Mouse (Mus musculus) limb, embryonic 11.5 days (tissue): ENCODE results near the gene Syngap1. TPM values are rescaled to one million over a fixed set of nuclear protein-coding genes. Genes with fewer than 3 reads are reported as not detected.

Experiments used
- ATAC-seq: fragments of 200-750 bp; cut with Nextera tagmentation; 2 replicates; pipeline ENCODE4 v1.8.0; 2017; ENCODE audit warnings: low read depth; ENCODE audit not compliant: insufficient number of reproducible peaks, low FRiP score, low TSS enrichment
- DNase-seq: peaks from one replicate; pipeline ENCODE4 v3.0.0-alpha.2; 2015; ENCODE audit warnings: low spot score
- H3K27ac ChIP-seq: fragments of 300-500 bp; sonication (generic); replicated peaks from 2 replicates; pipeline ENCODE4 v1.5.1; 2014; ENCODE audit warnings: low read depth, mild to moderate bottlenecking, low read length
- H3K27me3 ChIP-seq: fragments of 300-500 bp; sonication (generic); 2 replicates; pipeline ENCODE4 v1.6.1; 2014; ENCODE audit warnings: mild to moderate bottlenecking, low read length, mixed read lengths; ENCODE audit not compliant: control insufficient read depth, insufficient read depth
- H3K36me3 ChIP-seq: fragments of 300-500 bp; sonication (generic); 2 replicates; pipeline ENCODE4 v1.6.1; 2014; ENCODE audit warnings: mild to moderate bottlenecking, low read length, moderate library complexity, mixed read lengths; ENCODE audit not compliant: control insufficient read depth, insufficient read depth
- H3K4me1 ChIP-seq: fragments of 300-500 bp; sonication (generic); 2 replicates; pipeline ENCODE4 v1.6.1; 2014; ENCODE audit warnings: low read length, mixed read lengths; ENCODE audit not compliant: control insufficient read depth, insufficient read depth
- H3K4me2 ChIP-seq: fragments of 300-500 bp; sonication (generic); 2 replicates; pipeline ENCODE4 v1.6.1; 2014; ENCODE audit warnings: low read depth, mild to moderate bottlenecking, moderate library complexity; ENCODE audit not compliant: severe bottlenecking
- H3K4me3 ChIP-seq: fragments of 300-500 bp; sonication (generic); 2 replicates; pipeline ENCODE4 v1.5.1; 2014; ENCODE audit warnings: low read depth, low read length
- H3K9ac ChIP-seq: fragments of 300-500 bp; sonication (generic); 2 replicates; pipeline ENCODE4 v1.6.1; 2014; ENCODE audit warnings: mild to moderate bottlenecking, low read length
- H3K9me3 ChIP-seq: fragments of 300-500 bp; sonication (generic); 2 replicates; pipeline ENCODE4 v1.6.1; 2016; ENCODE audit warnings: low read length; ENCODE audit not compliant: control insufficient read depth
- WGBS: fragments of 180-500 bp; shearing (Covaris S2); extraction: QIAGEN DNeasy Blood & Tissue Kit; methylation state at CpG from one replicate; pipeline ENCODE4 v1.1.7; 2014; 5-methylcytosine and 5-hydroxymethylcytosine counted together
- polyA plus RNA-seq: library from polyadenylated mRNA; unstranded; fragments of >200 nt; fragmentation: Nextera tagmentation; extraction: Ambion mirVana; gene quantifications from 2 replicates; pipeline ENCODE4 v1.2.1, GENCODE M21; 2014

The Syngap1 gene
- polyA plus RNA-seq, 1 experiment from 2014 or later: 3.5 TPM

- H3K27me3 ChIP-seq: no peaks in the 10 kb centered on the region
- H3K4me2 ChIP-seq: peak within 1 kb of the TSS; percentile 94
- ATAC-seq (peak; percentile 82), DNase-seq (peak; percentile 98)
- H3K36me3 ChIP-seq: peaks cover 4% of the 10 kb centered on the region; the same call in 1 of the 2 replicates
- no peaks in the 10 kb centered on the region for H3K9me3 ChIP-seq
- peak within 1 kb of the TSS; percentile 72 for H3K9ac ChIP-seq
- under 1% methylated on average over 41 of the region's 43 CpGs for WGBS
- H3K4me1 ChIP-seq: peaks cover 7% of the 10 kb centered on the region
- H3K4me3 ChIP-seq: peak within 1 kb of the TSS; percentile 65
- peak within 1 kb of the TSS; percentile 73 for H3K27ac ChIP-seq
Observed at GRCm38 (mm10) chr17:26932839-26933398, 8.1 kb upstream of the Syngap1 start, which contains the start of gene Phf1. Phf1 (plus strand) TSS chr17:26933052.

DNA sequence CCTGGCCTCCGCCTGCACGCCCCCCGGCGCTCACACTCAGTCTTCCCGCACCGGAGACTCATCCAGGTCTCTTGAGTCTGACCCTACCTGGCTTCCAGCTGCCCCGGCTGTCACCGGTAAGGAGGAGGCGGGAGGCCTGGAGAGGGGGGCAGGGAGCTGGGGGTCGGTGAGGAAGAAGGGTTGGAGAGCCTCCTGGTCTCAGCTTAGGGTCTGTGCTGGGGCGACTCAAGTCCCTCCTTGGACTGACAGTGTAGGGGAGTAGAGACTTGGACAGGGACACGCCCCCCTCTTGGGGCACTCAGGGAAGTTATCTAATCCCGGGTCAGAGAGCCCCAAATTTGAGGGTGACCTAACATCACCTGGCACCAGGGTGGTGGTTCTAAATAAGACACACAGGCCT lies 7.6 kb upstream of the Syngap1 start:
- Histone ChIP-seq H3K27me3 (no peaks in the 10 kb centered on the region), H3K9ac (peak overlapping the region; percentile 72), H3K36me3 (peaks cover 4% of the 10 kb centered on the region; the same call in 1 of the 2 replicates), H3K4me3 (peak overlapping the region; percentile 65), H3K9me3 (no peaks in the 10 kb centered on the region), H3K4me2 (peak overlapping the region; percentile 94), H3K4me1 (peaks cover 12% of the 10 kb centered on the region), H3K27ac (peak overlapping the region; percentile 73; the same call in 1 of the 2 replicates)
- WGBS: 7% methylated on average over 13 of the region's 13 CpGs
- DNase-seq: no peak
- peak; percentile 44; the same call in 1 of the 2 replicates for ATAC-seq

DNA sequence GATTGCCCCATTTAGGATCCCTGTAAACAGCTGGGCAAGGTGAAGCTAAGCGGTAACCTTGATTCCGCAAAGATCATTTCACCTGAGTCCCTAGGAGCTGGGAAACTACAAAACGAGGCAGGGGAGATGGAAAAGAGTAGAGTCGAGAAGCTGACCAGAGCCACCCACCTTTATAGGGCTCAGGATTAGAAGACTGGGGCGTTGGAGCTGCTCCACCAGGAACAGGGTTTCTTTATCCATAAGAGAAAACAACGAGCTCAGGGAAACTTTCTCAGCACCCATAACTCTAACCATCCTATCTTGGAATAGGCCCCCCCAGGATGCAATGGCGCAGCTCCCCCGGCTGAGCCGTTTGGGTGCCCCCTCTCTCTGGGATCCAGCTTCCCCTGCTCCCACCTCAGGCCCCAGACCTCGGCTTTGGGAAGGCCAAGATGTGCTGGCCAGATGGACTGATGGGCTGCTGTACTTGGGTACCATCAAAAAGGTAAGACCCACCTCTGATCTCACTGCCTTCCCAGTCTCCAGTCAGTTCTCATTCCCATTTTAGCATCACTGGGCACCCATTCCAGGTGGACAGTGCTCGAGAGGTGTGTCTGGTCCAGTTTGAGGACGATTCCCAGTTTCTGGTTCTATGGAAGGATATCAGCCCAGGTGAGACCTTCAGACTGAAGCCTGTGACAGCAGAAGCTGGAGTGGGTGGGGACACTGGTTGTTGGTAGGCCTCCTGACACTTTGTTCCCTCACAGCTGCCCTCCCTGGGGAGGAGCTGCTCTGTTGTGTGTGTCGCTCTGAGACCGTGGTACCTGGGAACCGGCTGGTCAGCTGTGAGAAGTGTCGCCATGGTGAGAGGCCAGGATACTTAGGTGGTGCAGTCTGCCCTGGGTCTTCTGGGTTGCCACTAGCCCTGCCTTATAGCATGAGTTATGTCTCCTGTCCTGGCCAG lies 6.9 kb upstream of the Syngap1 start:
- Histone ChIP-seq H3K27ac (no peak overlapping the region), H3K9me3 (no peaks in the 10 kb centered on the region), H3K4me3 (peak overlapping the region; percentile 65), H3K9ac (no peak overlapping the region; the same call in 1 of the 2 replicates), H3K36me3 (peaks cover 2% of the 10 kb centered on the region; the same call in 1 of the 2 replicates), H3K4me1 (peaks cover 16% of the 10 kb centered on the region), H3K27me3 (no peaks in the 10 kb centered on the region), H3K4me2 (peak overlapping the region; percentile 94)
- ATAC-seq (no peak), DNase-seq (no peak)
- WGBS: 82% methylated on average over 16 of the region's 16 CpGs

DNA sequence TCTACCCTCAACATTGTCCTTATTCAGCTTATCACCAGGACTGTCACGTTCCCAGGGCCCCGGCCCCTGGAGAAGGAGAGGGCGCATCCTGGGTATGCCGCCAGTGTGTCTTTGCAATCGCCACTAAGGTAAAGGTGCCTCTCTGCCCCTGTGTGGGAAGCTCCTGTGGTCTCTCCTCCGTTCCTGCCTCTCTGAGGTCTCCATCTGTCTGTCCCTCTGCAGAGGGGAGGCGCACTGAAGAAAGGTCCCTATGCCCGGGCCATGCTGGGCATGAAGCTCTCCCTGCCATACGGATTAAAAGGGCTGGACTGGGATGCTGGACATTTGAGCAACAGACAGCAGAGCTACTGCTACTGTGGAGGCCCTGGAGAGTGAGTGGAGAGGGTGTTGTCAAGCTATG lies 6.0 kb upstream of the Syngap1 start:
- H3K4me1 ChIP-seq: peaks cover 19% of the 10 kb centered on the region
- ATAC-seq (no peak), DNase-seq (no peak)
- H3K4me3 ChIP-seq: no peak overlapping the region
- WGBS: 91% methylated on average over 9 of the region's 9 CpGs
- peaks cover 2% of the 10 kb centered on the region; the same call in 1 of the 2 replicates for H3K36me3 ChIP-seq
- H3K9me3 ChIP-seq: no peaks in the 10 kb centered on the region
- H3K4me2 ChIP-seq: no peak overlapping the region
- H3K9ac ChIP-seq: no peak overlapping the region
- H3K27ac ChIP-seq: no peak overlapping the region
- H3K27me3 ChIP-seq: no peaks in the 10 kb centered on the region

- WGBS: 88% methylated on average over 12 of the region's 12 CpGs
- Histone ChIP-seq H3K27me3 (no peaks in the 10 kb centered on the region), H3K27ac (no peak overlapping the region), H3K9ac (no peak overlapping the region), H3K36me3 (no peaks in the 10 kb centered on the region), H3K4me1 (peaks cover 21% of the 10 kb centered on the region), H3K9me3 (no peaks in the 10 kb centered on the region), H3K4me2 (no peak overlapping the region), H3K4me3 (no peak overlapping the region)
- no peak for ATAC-seq
- no peak for DNase-seq
Observed at GRCm38 (mm10) chr17:26936453-26936852, 4.6 kb upstream of the Syngap1 start.

- H3K4me1 ChIP-seq: peaks cover 24% of the 10 kb centered on the region
- H3K36me3 ChIP-seq: no peaks in the 10 kb centered on the region
- DNase-seq (peak; percentile 17), ATAC-seq (no peak)
- no peak overlapping the region for H3K9ac ChIP-seq
- no peaks in the 10 kb centered on the region for H3K9me3 ChIP-seq
- H3K4me2 ChIP-seq: no peak overlapping the region
- no peaks in the 10 kb centered on the region for H3K27me3 ChIP-seq
- 88% methylated on average over 15 of the region's 15 CpGs for WGBS
- no peak overlapping the region for H3K27ac ChIP-seq
- no peak overlapping the region for H3K4me3 ChIP-seq
Observed at GRCm38 (mm10) chr17:26936921-26937695, 3.9 kb upstream of the Syngap1 start.

- Histone ChIP-seq H3K9ac (peak overlapping the region; percentile 77), H3K4me2 (peak overlapping the region; percentile 99), H3K4me1 (peaks cover 24% of the 10 kb centered on the region), H3K36me3 (no peaks in the 10 kb centered on the region), H3K27ac (peak overlapping the region; percentile 57), H3K27me3 (no peaks in the 10 kb centered on the region), H3K9me3 (no peaks in the 10 kb centered on the region), H3K4me3 (peak overlapping the region; percentile 70)
- no peak for ATAC-seq
- peak; percentile 18 for DNase-seq
- 60% methylated on average over 16 of the region's 16 CpGs for WGBS
Observed at GRCm38 (mm10) chr17:26937883-26938695, 3.0 kb upstream of the Syngap1 start.
